Mouse (Mus musculus) small intestine, adult 2 months (tissue): ENCODE results near the gene Arhgap29.

Source experiments
- CTCF ChIP-seq: fragments of 200-500 bp; IDR thresholded peaks from 2 replicates; pipeline ENCODE4 v1.5.1; 2012; ENCODE audit warnings: low read depth, mild to moderate bottlenecking, control low read depth, inconsistent platforms, low read length, moderate library complexity, mixed read lengths; ENCODE audit not compliant: insufficient replicate concordance, insufficient read length; ENCODE audit errors: extremely low read depth
- POLR2A ChIP-seq: fragments of 200-500 bp; IDR thresholded peaks from 2 replicates; pipeline ENCODE4 v1.6.1; 2012; ENCODE audit warnings: low read depth, mild to moderate bottlenecking, control low read depth, inconsistent platforms, low read length, moderate library complexity

DNA sequence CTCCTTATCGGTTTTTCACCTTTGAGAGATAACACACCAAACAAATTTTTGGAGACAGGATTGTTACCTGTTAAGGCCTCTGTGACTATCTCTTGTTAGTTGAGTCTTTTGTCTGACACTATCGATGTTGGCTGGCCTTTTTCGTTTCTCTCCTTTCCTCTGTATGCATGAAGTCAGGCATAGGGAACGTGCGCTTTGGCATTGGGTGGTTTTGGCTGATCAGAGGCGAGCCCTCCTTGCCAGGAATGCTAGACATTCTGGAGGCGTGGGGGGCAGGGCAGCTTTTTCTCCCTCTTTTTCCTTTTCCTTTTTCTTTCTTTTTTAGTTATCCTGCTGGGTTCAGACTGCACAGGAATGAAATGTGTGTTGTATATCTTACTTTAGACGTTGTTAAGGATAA is 16.3 kb downstream of the Arhgap29 start:
- TF ChIP-seq CTCF (no peak), POLR2A (no peak)
